Mouse (Mus musculus) cortical plate, adult 2 months (tissue): ENCODE measurements around the gene Tor4a.

ENCODE experiments used
- CTCF ChIP-seq: fragments of 200-500 bp; IDR thresholded peaks from 2 replicates; pipeline ENCODE4 v1.5.1; 2011; ENCODE audit warnings: mild to moderate bottlenecking, control low read depth, low read length; ENCODE audit not compliant: insufficient read depth; ENCODE audit errors: extremely low read depth
- POLR2A ChIP-seq: fragments of 200-500 bp; IDR thresholded peaks from 2 replicates; pipeline ENCODE4 v1.6.1; 2011; ENCODE audit warnings: mild to moderate bottlenecking, low read length, control low read depth; ENCODE audit not compliant: insufficient read depth; ENCODE audit errors: extremely low read depth

DNA sequence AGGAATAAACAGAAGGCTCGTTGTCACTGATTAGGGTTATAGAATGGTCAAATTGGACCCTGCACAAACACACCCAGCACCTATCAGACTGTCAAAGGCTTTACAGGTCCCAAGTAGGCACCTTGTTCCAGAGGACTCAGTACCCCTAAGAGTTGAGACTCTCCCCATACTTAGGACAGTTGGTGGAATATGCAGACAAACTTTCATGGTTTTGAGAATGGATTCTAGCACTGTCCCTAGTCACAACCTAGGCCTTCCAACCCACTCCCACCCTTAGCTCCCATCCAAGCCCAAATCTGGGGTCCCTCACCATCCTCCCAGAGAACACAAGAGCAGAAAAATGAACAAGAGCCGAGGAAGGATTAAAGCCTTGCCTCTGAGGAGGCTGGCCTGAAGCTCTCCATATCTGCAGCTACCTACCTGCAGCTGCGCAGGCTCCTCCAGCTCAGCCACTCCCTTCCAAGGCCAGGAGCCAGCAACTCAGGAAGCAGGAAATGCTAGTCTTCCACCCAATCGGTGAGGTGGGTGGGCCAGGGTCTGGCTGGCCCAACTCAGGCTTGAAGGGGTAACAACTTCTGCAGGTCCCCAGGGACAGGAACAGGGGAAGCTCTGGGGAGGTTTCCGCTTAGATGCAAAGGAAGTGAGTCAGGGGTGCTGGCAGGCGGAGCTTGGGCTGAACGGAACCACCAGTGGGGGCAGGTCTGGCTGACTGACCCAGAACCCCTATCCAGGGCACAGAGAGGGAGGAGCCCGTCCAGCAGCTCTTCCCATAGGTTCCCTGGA lies at the start of gene Tor4a:
- TF ChIP-seq POLR2A = 0 out of 2 replicates have a peak, but pooled peaks have one; percentile 9
- TF ChIP-seq CTCF = no peak
